ENCODE assay signal across 8 mouse cellular contexts in the genomic region with DNA sequence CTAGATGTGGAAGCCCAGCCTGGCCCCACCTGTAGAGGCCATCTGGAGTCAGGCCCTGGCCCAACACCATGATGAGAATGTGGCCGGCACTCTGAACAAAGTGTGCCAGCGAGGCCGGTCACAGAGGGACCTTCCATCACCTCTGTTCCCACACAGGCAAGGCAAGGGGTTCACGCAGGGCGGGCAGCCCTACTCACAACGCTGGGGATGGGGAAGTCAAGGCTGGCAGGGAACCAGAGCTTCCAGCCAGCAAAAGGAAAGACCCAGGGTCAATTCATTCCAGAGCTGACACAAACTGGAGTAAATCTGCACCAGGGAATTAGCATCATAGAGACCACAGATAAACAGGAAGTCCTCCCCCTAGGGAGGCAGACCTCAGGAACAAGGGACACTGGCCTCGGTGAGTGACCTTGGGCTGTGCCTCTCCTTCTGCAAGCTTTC. TPM values are rescaled to one million over a fixed set of nuclear protein-coding genes. Genes with fewer than 3 reads are reported as not detected.
DNase-seq lines count a peak whose midpoint lies in the region; ATAC-seq lines count a peak whose summit lies in the region.

No protein-coding gene starts in this region.

- H3K4me2 ChIP-seq in lung, embryonic 15.5 days = no peak overlapping the region
- H3K4me2 ChIP-seq in midbrain, embryonic 14.5 days (ENCODE audit: low read length) = 0 out of 2 replicates have a peak overlapping the region, but pooled peaks have one; percentile 3

- H3K4me1 ChIP-seq in lung, embryonic 15.5 days = peaks cover 83% of the 10 kb centered on the region
- peaks cover 57% of the 10 kb centered on the region for H3K4me1 ChIP-seq in midbrain, embryonic 14.5 days (ENCODE audit: control insufficient read depth, insufficient read depth, low read length)

- intact Hi-C loops in heart, postnatal 25 days (cut with DNase I) = no loop called here
- intact Hi-C loops in left cerebral cortex, postnatal 10 days (cut with DNase I) = no loop called here

- H3K27me3 ChIP-seq in lung, embryonic 15.5 days = no peaks in the 10 kb centered on the region
- no peaks in the 10 kb centered on the region for H3K27me3 ChIP-seq in midbrain, embryonic 14.5 days (ENCODE audit: control insufficient read depth, insufficient read depth, low read length)

- peak overlapping the region; percentile 54 for H3K27ac ChIP-seq in lung, embryonic 15.5 days
- no peak overlapping the region for H3K27ac ChIP-seq in midbrain, embryonic 14.5 days (replicated peaks; ENCODE audit: low read depth, low read length)

- ATAC-seq in lung, embryonic 15.5 days (ENCODE audit: borderline replicate concordance, extremely low read depth, low FRiP score, low TSS enrichment) = no peak
- ATAC-seq in midbrain, embryonic 14.5 days (ENCODE audit: low FRiP score, low TSS enrichment) = no peak

- WGBS in lung, embryonic 15.5 days = 53% methylated on average over 7 of the region's 7 CpGs
- WGBS in midbrain, embryonic 14.5 days = 50% methylated on average over 7 of the region's 7 CpGs

- no peaks in the 10 kb centered on the region for H3K9me3 ChIP-seq in lung, embryonic 15.5 days
- no peaks in the 10 kb centered on the region for H3K9me3 ChIP-seq in midbrain, embryonic 14.5 days (ENCODE audit: control insufficient read depth, low read length)

- H3K9ac ChIP-seq in lung, embryonic 15.5 days = no peak overlapping the region
- H3K9ac ChIP-seq in midbrain, embryonic 14.5 days (replicated peaks; ENCODE audit: low read length) = peak overlapping the region; percentile 16; the same call in 1 of the 2 replicates

- no peak overlapping the region for H3K4me3 ChIP-seq in lung, embryonic 15.5 days
- no peak overlapping the region for H3K4me3 ChIP-seq in midbrain, embryonic 14.5 days (replicated peaks; ENCODE audit: low read depth, low read length)

- peaks cover 47% of the 10 kb centered on the region for H3K36me3 ChIP-seq in lung, embryonic 15.5 days
- H3K36me3 ChIP-seq in midbrain, embryonic 14.5 days (ENCODE audit: control insufficient read depth, insufficient read depth, low read length) = peaks cover 69% of the 10 kb centered on the region

- DNase-seq in lung, adult 18-20 months = no peak
- DNase-seq in cerebellum, adult 9-11 months = peak; percentile 71
- peak; percentile 30 for DNase-seq in heart, postnatal 25 days (ENCODE audit: low spot score)
- no peak for DNase-seq in midbrain, embryonic 14.5 days
- no peak for DNase-seq in left cerebral cortex, postnatal 10 days (ENCODE audit: extremely low spot score in 1 of 2, low spot score in 2 of 2)
- DNase-seq in embryo, embryonic 9.5 days (ENCODE audit: extremely low spot score) = no peak
- no peak for DNase-seq in frontal cortex, postnatal 25 days (ENCODE audit: low spot score in 2 of 2)

RNA-seq across cellular contexts. Expression of a gene that starts 18.9 kb away (rescaled TPM):
- polyA plus RNA-seq in lung, embryonic 15.5 days (2015; fragmentation: Nextera tagmentation; extraction: Ambion mirVana) = 97.2 and 99.0 TPM in 2 replicates
- total RNA-seq in heart, postnatal 25 days (2021) = 10 to 100 TPM; 48.4 to 54.0 TPM
- polyA plus RNA-seq in midbrain, embryonic 14.5 days (2014; fragmentation: Nextera tagmentation; extraction: Ambion mirVana) = 225 and 226 TPM in 2 replicates
- 100 to 1,000 TPM; 181 to 198 TPM for total RNA-seq in left cerebral cortex, postnatal 10 days (2021)

RNA-seq across cellular contexts. Expression of a gene that starts 33.1 kb away (rescaled TPM):
- polyA plus RNA-seq in lung, embryonic 15.5 days (2015; fragmentation: Nextera tagmentation; extraction: Ambion mirVana) = 76.4 and 76.5 TPM in 2 replicates
- 10 to 100 TPM; 43.0 to 46.7 TPM for total RNA-seq in heart, postnatal 25 days (2021)
- polyA plus RNA-seq in midbrain, embryonic 14.5 days (2014; fragmentation: Nextera tagmentation; extraction: Ambion mirVana) = 32.2 and 36.6 TPM in 2 replicates
- 10 to 100 TPM; 51.2 to 54.0 TPM for total RNA-seq in left cerebral cortex, postnatal 10 days (2021)

Comparison
In these comparisons a context has a peak if more than half of its experiments do, and no peak if none do; other contexts are left out.
1. DNase-seq: peak in cerebellum, adult 9-11 months (single experiment) and heart, postnatal 25 days (single experiment); none in lung, adult 18-20 months (0 of 2), midbrain, embryonic 14.5 days (single experiment), left cerebral cortex, postnatal 10 days (0 of 2), embryo, embryonic 9.5 days (single experiment) and frontal cortex, postnatal 25 days (0 of 2).